Mouse (Mus musculus) C2C12 (cell line): ENCODE measurements around the gene Fer.

Source experiments
- CEBPB ChIP-seq: IDR thresholded peaks from one replicate; pipeline ENCODE4 v1.6.1; 2011; ENCODE audit warnings: low read depth, mild to moderate bottlenecking, control low read depth, moderate library complexity
- CTCF ChIP-seq: IDR thresholded peaks from one replicate; pipeline ENCODE4 v1.5.1; 2011; ENCODE audit not compliant: control insufficient read depth, insufficient read depth, insufficient read length
- MYOD1 ChIP-seq: IDR thresholded peaks from one replicate; pipeline ENCODE4 v1.6.1; 2011; ENCODE audit warnings: low read depth; ENCODE audit not compliant: control insufficient read depth, insufficient read length

DNA sequence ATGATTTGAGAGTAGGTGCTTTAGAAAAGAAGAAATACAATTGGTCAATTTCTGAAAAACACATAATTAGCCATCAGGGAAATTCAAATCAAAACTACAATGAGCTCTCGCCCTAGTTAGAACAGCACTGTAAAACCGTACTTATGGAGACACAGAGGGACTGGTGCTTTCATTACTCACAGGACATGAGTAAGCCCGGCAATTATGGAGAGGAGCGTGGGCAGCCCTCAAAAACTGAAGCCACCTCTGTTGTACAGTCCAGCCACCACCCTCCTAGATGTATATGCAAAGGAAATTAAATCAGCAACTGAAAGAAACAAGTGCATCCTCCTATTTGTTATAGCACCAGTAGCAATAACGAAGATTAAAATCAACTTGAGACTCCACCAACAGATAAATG is 304.9 kb downstream of the Fer start:
- TF ChIP-seq CTCF, result no peak
- no peak for TF ChIP-seq MYOD1
- TF ChIP-seq CEBPB, result no peak
